Mouse (Mus musculus) v-Abl transformed pro-B cells (cell line): ENCODE data around the gene Olfr31.

Experiments
- in situ Hi-C, 2 experiments: fragments of 400-800 bp; cut with MboI; formaldehyde crosslinking; loops; one replicate each; pipeline ENCODE4 v1.15.1; 2025; ENCODE audit not compliant: unreplicated experiment in 2 of 2

Olfr31 gene

GRCm38 (mm10) chr14:14353081-14353732 lies 30.6 kb downstream of the Olfr31 start:
- in situ Hi-C loops = loop anchor here in 1 of 2 experiments (25.0 kb wide), 1 partner anchor 1859 kb away; no protein-coding TSS in a partner anchor

GRCm38 (mm10) chr14:14353740-14354510 lies 31.3 kb downstream of the Olfr31 start:
- in situ Hi-C loops = loop anchor here in 1 of 2 experiments (25.0 kb wide), 1 partner anchor 1858 kb away; no protein-coding TSS in a partner anchor

- in situ Hi-C loops = loop anchor here in 1 of 2 experiments (25.0 kb wide), 1 partner anchor 1858 kb away; no protein-coding TSS in a partner anchor
Measured at GRCm38 (mm10) chr14:14354511-14355359, 32.1 kb downstream of the Olfr31 start.

DNA sequence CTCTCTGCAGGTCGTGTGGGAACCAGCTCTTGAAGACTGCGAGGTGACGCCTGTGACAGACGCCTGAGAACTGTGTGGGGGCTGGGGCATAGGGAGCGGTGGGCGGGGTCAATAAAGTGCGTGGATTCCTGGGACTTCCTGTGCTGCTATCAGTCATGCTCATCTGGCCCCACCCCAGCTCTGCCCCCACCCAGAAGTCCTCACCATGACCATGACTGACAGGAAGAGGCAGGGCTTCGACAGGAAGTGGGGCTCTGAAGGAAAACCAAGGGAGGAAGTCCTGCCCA lies 32.7 kb downstream of the Olfr31 start:
- in situ Hi-C loops = loop anchor here in 1 of 2 experiments (25.0 kb wide), 1 partner anchor 1857 kb away; no protein-coding TSS in a partner anchor
